Mouse (Mus musculus) left cerebral cortex, postnatal 36 days (tissue): ENCODE results near the gene Nup210. TPM values are rescaled to one million over a fixed set of nuclear protein-coding genes. Genes with fewer than 3 reads are reported as not detected.

Experiments used
- DNase-seq, 2 experiments: peaks; one replicate each; pipeline ENCODE4 v3.0.0; 2021 to 2022; ENCODE audit warnings: low spot score in 2 of 2, mixed read lengths in 1 of 2
- intact Hi-C: fragments of 180-260 bp; cut with DNase I; formaldehyde crosslinking; loops from one replicate; pipeline ENCODE4 v1.15.1; 2025
- total RNA-seq, 2 experiments: library from RNA; stranded (reverse); gene quantifications; 2 replicates each; pipeline ENCODE4 v1.2.3; 2021

Gene Nup210
- total RNA-seq, 2 experiments from 2014 or later: 24.8 to 27.7 TPM

DNA sequence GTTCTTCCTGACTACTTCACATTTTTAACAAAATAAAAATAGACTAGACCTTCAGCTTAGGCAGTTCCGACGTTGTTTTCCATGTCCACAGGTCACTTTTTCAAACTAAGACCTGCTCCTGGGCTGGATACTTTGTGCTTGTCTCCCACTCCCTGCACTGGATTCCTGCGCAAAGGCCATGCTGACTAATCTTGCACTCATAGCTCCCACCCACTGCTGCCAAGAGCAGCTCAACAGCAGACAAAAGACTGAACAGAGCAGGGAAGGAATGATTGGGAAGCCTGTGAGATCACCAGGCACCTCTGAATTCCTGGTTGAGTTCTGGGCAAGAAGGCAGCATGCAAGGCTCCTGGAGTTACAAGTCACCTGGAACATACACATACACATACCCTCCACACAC is 119.6 kb downstream of the Nup210 start:
- DNase-seq: no peak
- intact Hi-C loops: no loop called here

DNA sequence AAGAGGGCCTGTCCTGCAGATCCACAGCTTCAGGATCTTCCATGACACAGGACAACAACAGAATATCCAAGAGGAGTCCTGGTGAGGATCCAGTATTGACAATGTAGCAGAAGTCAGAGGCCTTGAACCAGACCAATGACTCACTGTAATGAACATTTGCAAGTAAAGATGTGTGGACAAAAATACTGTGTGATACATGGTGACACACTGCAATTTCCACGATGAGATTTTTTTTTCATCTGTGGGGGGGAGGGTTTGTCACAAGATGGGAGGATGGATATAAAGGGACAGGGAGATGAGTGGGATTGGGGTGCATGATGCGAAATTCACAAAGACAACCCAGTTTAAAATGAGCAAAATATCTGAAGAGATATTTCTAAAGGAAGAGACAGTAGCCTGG is 120.4 kb downstream of the Nup210 start:
- intact Hi-C loops: no loop called here
- no peak for DNase-seq

DNA sequence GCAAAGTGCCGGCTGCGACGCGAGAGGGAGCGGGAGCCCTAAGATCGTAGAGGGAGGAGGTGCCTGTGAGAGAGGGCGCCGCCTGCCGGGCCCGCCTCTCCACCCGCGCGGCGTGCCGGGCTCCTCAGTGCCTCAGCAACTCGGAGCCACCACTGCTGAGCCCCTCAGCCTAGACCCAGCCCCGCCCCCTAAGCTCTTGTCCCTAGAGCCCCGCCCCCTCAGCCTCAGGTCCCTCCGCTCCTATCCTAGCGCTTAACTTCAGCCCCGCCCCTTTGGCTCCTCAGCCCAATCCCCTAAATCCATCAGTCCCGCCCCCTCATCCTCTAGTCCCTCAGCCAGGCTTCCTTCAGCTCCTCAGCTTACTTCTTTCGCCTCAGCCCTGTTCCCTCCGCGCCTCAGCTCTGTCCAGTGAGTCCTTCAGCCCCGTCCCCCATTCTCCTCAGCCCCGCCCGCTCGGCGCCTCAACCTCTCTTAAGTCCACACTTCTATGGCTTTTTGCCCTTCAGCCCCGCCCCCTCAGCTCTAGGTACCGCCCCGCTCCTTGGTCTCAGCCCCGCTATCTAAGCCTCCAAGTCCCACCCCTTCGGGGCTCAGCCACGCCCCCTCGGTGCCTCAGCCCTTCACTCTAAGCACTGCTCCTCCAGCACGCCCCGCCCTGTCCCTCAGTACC is 127.8 kb downstream of the Nup210 start, which contains the start of gene Iqsec1:
Gene Iqsec1 (minus strand): TSS at position 38 of the 670 bp plus-strand sequence.
- intact Hi-C loops: loop anchor here (5.0 to 10.0 kb wide), 4 partner anchors 54 to 171 kb away; no protein-coding TSS in a partner anchor
- peak; percentile 78 to 87 for DNase-seq

DNA sequence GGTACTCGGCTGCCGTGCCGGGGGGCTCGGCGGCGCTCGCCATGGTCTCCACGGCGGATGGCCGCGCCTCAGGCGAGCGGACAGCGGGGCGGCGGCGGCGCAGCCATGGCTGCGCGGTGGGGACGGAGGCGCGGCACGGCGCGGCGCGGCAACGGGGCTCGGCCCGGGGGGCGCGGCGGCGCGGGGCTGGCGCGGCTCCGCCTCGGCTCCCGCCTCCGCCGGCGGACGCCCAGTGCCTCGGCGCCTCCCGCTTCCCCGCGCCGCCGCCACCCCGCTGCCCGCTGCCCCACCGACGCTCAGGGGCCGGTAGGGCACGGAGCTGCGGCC is 128.4 kb downstream of the Nup210 start:
- no peak for DNase-seq
- intact Hi-C loops: loop anchor here (5.0 to 10.0 kb wide), 4 partner anchors 54 to 171 kb away; no protein-coding TSS in a partner anchor

DNA sequence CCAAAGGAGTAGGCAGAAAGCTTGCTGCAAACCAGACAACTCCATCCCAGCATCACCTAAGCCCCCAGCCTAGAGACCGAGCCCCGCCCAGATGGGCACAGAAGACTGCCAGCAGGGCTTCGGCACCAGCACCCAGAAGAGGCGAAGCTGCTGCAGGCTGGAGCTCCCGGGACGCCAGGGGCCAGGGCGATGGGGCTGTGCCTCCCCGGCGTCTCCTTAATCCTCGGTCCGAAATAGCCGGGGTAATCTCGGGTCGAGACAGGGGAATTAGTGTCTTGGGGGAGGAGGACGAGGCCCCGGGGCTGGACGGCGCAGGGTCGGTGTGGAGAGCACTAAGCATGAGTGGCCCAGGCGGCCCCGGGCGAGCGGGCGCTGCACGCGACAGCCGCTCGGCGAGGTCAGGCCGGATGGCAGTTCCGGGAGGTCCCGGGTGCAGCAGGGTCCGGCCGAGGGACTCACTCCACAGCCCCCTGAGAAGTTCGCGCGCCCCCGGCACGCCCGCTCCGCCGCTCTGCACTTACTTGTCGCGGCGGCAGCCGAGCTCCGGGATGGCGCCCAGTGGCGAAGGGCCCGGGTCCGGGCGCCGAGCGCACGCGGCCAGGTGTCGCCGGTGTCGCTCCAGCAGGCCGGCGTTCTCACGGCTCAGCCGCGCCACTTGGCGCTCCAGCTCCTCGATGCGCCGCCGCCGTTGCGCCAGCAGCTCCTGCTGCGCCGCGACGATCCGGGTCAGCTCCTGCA is 128.9 kb downstream of the Nup210 start:
- intact Hi-C loops: loop anchor here (5.0 to 10.0 kb wide), 4 partner anchors 55 to 170 kb away; no protein-coding TSS in a partner anchor
- DNase-seq: peak; percentile 44 to 53

DNA sequence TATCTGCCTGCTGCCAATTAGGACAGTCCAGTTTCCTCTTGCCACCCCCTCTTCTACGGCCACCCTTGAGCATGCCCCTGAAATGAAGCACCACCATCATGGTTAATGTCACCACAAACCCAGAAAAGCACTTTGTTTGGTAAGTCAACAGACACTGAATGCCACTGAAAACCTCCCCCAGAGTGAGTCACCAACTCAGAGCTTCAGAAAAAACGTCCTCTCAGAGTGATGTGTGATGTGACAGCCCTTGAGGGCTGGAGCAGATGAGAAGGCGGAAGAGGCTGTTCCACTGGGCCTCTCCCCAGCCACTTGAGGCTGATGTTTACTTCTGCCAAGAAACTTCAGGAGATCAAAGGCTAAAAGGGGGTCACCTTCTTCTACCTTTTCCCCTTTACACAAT is 132.5 kb downstream of the Nup210 start:
- DNase-seq: peak in 1 of 2 experiments; percentile 19
- intact Hi-C loops: loop anchor here (10.0 kb wide), 2 partner anchors 99 to 161 kb away; no protein-coding TSS in a partner anchor

DNA sequence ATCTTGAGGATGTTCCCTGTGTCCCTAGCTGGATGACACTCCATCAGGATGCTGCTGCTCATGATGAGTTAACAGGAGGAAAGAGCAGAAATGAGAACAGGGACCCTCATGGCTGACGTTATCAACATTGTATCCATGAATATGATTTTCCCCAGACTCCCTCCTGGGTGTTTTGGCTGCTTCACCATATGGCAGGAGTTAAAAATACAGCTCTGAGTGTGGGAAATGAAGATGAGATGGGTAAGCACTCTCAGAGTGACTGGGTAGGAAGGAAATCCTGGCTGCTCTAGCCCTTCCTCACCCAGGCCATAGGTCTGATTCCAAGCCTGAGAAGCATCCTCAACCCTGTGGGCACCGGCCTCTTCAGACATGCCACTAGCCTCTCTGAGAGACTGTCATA is 142.3 kb downstream of the Nup210 start:
- intact Hi-C loops: no loop called here
- DNase-seq: no peak

DNA sequence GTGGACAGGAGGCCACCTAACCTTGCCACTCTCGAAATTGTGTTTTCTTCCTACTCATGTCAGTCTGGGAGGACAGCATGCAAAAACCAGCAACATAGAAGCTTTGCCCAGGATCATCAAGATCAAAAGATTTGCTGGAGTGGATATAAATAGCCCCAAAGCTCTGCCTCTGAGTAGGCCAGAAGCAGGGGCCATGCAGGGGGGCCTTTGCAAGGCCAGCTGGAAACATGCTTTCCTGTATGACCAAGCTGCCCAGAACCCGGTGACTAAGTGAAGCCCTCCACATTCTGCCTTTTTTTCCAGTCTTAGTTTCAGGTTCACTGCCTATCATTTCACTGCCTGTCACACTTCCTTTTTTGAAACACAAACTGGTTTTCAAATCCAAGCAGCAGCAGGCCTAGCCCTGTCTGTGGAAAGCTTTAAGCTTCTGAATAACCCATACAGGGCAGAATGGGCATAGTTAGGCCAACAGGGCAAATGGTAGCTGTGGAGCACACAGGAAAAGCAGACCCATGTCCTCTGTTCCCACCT is 147.2 kb downstream of the Nup210 start:
- intact Hi-C loops: no loop called here
- DNase-seq: no peak

Other genes with a start within 250 kb of the Nup210 start
- 100 to 1,000 TPM; 352 to 390 TPM for gene Iqsec1, start 128.1 kb downstream of the Nup210 start, total RNA-seq
- 100 to 1,000 TPM; 173 to 178 TPM for gene Hdac11, start 39.8 kb upstream of the Nup210 start, total RNA-seq
- 1 to 10 TPM; 4.0 to 6.8 TPM for gene Fbln2, start 95.6 kb upstream of the Nup210 start, total RNA-seq